Mouse (Mus musculus) common myeloid progenitor, adult 5-6 weeks (primary cell): ENCODE data around the gene Mdm4. TPM values are rescaled to one million over a fixed set of nuclear protein-coding genes. Genes with fewer than 3 reads are reported as not detected.

Experiments
- ATAC-seq: replicated peaks from 2 replicates; pipeline ENCODE4 v1.8.0; 2016; ENCODE audit warnings: low read depth, mild to moderate bottlenecking, moderate TSS enrichment, inconsistent platforms; ENCODE audit not compliant: poor library complexity, severe bottlenecking
- total RNA-seq: library from RNA; stranded (forward); fragments of 200-1000, 187-1606 nt; gene quantifications from 2 replicates; pipeline ENCODE4 v1.2.3, GENCODE M21; 2017

The Mdm4 gene
- total RNA-seq, 1 experiment from 2014 or later: 113 TPM

GRCm38 (mm10) chr1:132909951-132910350 is 120.4 kb downstream of the Mdm4 start:
- no peak for ATAC-seq

Other genes with a start within 250 kb of the Mdm4 start
- gene Lrrn2, start 150.3 kb downstream of the Mdm4 start, total RNA-seq: not detected in 2 replicates
- gene Pik3c2b, start 15.1 kb upstream of the Mdm4 start, total RNA-seq: 1.5 and 2.6 TPM in 2 replicates
- 77.3 and 105 TPM in 2 replicates for gene Ppp1r15b, start 100.6 kb upstream of the Mdm4 start, total RNA-seq
- 2.3 and 3.1 TPM in 2 replicates for gene Plekha6, start 133.6 kb upstream of the Mdm4 start, total RNA-seq